Mouse (Mus musculus) heart, postnatal 14 days (tissue): ENCODE results near the gene Rps10. TPM values are rescaled to one million over a fixed set of nuclear protein-coding genes. Genes with fewer than 3 reads are reported as not detected.
A peak's percentile ranks its signal among the peaks of the same experiment; 100 is the strongest.

Experiments used
- DNase-seq, 2 experiments: peaks; one replicate each; pipeline ENCODE4 v3.0.0; 2021 to 2022
- intact Hi-C: fragments of 180-260 bp; cut with DNase I; formaldehyde crosslinking; loops from one replicate; pipeline ENCODE4 v1.15.1; 2025
- total RNA-seq, 2 experiments: library from RNA; stranded (reverse); gene quantifications; 2 replicates each; pipeline ENCODE4 v1.2.3; 2021

Rps10 gene
- total RNA-seq, 2 experiments from 2014 or later: 542 to 580 TPM

GRCm38 (mm10) chr17:27621705-27622531, 14.6 kb downstream of the Rps10 start:
- DNase-seq: no peak
- intact Hi-C loops: loop anchor here (2.0 to 5.0 kb wide), 2 partner anchors 17 to 35 kb away; no protein-coding TSS in a partner anchor

- intact Hi-C loops: loop anchor here (5.0 kb wide), 1 partner anchor 34 kb away; no protein-coding TSS in a partner anchor
- no peak for DNase-seq
Observed at GRCm38 (mm10) chr17:27621161-27621560, 15.3 kb downstream of the Rps10 start.

- intact Hi-C loops: no loop called here
- no peak for DNase-seq
Observed at GRCm38 (mm10) chr17:27615388-27615787, 21.1 kb downstream of the Rps10 start.

GRCm38 (mm10) chr17:27613016-27613415, 23.5 kb downstream of the Rps10 start:
- DNase-seq: no peak
- intact Hi-C loops: no loop called here

GRCm38 (mm10) chr17:27611994-27612393, 24.5 kb downstream of the Rps10 start:
- DNase-seq: no peak
- intact Hi-C loops: no loop called here

GRCm38 (mm10) chr17:27611519-27611884, 25.0 kb downstream of the Rps10 start:
- intact Hi-C loops: no loop called here
- DNase-seq: no peak

- intact Hi-C loops: no loop called here
- DNase-seq: no peak
Observed at GRCm38 (mm10) chr17:27610679-27611518, 25.6 kb downstream of the Rps10 start.

- DNase-seq: no peak
- intact Hi-C loops: no loop called here
Observed at GRCm38 (mm10) chr17:27609576-27609975, 26.9 kb downstream of the Rps10 start.

- intact Hi-C loops: loop anchor here (2.0 kb wide), 1 partner anchor 19 kb away; the partner anchor contains the start of gene Nudt3
- DNase-seq: peak; percentile 60 to 70
Observed at GRCm38 (mm10) chr17:27603522-27604234, 32.8 kb downstream of the Rps10 start.

GRCm38 (mm10) chr17:27603036-27603435, 33.4 kb downstream of the Rps10 start:
- no peak for DNase-seq
- intact Hi-C loops: no loop called here

GRCm38 (mm10) chr17:27600869-27601268, 35.6 kb downstream of the Rps10 start:
- no peak for DNase-seq
- intact Hi-C loops: no loop called here

GRCm38 (mm10) chr17:27600286-27600685, 36.2 kb downstream of the Rps10 start:
- intact Hi-C loops: no loop called here
- no peak for DNase-seq

GRCm38 (mm10) chr17:27596376-27597190, 39.9 kb downstream of the Rps10 start:
- intact Hi-C loops: no loop called here

GRCm38 (mm10) chr17:27595659-27596375, 40.7 kb downstream of the Rps10 start:
- intact Hi-C loops: no loop called here
- DNase-seq: no peak

More at GRCm38 (mm10) chr17:27596376-27597190, 39.9 kb downstream of the Rps10 start:
- DNase-seq: peak; percentile 43 to 57

- intact Hi-C loops: no loop called here
- no peak for DNase-seq
Observed at GRCm38 (mm10) chr17:27592565-27592910, 43.9 kb downstream of the Rps10 start.

- DNase-seq: no peak
- intact Hi-C loops: no loop called here
Observed at GRCm38 (mm10) chr17:27591826-27592564, 44.5 kb downstream of the Rps10 start.

GRCm38 (mm10) chr17:27588231-27588630, 48.2 kb downstream of the Rps10 start:
- no peak for DNase-seq
- intact Hi-C loops: loop anchor here (5.0 kb wide), 1 partner anchor 34 kb away; the partner anchor contains the start of gene Nudt3

GRCm38 (mm10) chr17:27587252-27587651, 49.2 kb downstream of the Rps10 start:
- intact Hi-C loops: loop anchor here (5.0 kb wide), 1 partner anchor 35 kb away; the partner anchor contains the start of gene Nudt3
- peak; percentile 62 to 72 for DNase-seq
